Mouse (Mus musculus): ENCODE data around the gene Prps2. TPM values are rescaled to one million over a fixed set of nuclear protein-coding genes. Genes with fewer than 3 reads are reported as not detected.
A peak's percentile ranks its signal among the peaks of the same experiment; 100 is the strongest.
"Not testable (repeated sequence)": the region's sequence is repeated elsewhere in the genome, so short reads cannot be mapped to it uniquely, and the experiment has no call there.

The Prps2 gene
- polyA plus RNA-seq, 1 experiment from 2014 or later = 125 TPM

DNA sequence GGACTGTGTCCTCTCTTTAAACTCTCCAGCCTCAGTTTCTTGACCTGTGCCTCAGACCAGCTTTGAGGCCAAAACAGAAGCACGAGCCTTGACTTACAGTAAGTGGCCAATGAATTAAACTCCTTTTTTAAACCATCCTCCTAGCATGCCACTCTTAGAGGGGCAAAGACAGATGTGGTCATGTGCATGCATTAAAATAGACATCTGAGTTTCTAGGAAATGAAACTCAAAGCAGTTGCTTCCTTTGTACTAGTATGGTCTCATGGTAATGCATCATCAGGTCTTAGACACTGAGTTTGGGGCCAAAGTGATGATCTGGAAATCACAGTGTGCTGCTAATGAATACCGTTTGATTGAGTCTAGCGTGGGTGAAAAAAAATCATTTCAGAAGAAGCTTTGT, 54.0 kb downstream of the Prps2 start:
- no peak for DNase-seq (ENCODE audit: low spot score)

DNA sequence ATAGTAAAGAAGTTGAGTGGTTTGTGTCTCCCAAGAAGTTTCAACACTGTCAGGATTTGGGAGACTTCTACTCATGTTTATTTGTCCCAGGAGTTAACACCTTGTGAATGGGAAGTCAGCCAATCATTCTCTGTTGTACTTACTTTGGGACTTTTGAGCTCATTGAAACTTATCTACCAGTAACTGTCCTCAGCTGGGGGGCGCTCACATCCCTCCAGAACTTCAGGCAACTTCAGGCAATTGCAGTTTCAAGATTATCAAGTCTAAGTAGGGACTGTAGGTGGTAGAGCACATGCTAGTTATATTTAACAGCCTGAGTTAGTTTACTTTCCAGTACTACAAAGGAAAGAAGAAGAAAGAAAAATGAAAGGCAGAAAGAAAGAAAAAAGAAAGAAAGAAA, 58.8 kb downstream of the Prps2 start:
- peak; percentile 36 for DNase-seq (ENCODE audit: low spot score)

DNA sequence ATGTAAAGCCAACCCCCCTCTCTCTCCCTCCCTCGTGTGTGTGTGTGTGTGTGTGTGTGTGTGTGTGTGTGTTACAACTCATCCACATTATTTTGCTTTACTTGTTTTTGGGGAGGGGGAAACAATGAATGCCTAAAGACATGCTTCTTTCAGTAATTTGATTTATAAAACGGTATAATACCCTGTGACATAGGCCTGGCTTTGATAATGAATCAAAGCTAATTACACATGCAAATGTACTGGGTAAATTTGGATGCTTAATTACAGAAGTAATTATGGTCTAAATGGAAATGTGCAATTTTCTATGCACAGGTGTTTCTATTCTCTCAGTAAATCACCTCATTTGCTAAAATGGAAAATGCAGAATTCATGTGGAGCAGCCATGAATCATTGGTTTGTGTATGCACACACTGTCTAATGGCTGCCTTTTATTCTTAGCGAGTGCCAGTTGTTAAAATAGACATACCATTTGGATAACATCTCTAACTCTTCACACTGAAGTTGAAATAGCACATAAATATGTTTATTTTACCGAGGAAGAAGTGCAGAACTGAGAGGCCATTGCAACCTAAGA, 61.2 kb downstream of the Prps2 start:
- DNase-seq (ENCODE audit: low spot score) = no peak

DNA sequence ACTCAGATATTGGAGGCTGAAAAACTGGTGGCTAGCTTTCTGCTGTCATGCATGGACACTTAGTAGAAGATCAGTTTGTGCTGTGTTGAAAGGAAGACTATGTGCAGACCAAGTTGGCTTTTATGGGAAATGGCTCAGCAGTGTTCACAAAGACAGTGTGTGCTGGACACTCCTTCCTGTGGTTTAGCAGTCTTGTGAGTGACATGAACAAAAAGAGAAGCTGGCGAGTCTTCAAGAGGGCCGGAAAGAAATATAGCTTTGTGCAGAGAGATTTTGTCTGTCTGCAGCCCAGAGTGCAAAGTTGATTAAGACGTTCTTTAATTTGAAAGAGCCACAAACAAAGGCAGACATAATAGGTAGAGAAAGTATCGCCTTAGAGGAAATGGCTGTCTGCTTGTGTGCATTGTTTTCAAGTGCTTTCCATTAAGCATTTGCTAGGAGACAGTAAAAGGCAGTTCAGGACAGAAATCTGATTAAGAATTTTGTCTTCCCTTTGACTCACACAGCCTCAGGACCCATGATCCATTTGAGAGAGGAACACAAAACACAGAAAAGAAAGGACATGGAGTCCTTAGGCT, 63.6 kb downstream of the Prps2 start:
- DNase-seq (ENCODE audit: low spot score) = no peak

DNA sequence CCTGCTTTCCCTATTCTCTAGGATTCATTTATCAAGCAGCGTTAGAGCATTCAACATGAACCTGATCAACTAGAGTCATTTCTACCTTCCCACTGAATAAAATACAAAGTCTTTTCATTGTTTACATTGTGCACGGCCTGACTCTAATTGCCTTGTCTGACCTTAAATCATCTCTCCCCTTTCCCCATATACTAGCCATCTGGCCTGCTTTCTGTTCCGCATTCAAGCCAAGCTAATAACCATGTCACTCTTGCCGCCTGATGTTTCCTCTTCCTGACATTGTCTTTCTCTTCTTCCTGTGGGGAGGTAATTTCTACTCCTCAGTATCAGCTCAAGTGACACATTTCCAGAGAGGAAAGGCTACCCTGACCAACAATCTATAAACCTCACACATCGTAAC, 66.8 kb downstream of the Prps2 start:
- no peak for DNase-seq (ENCODE audit: low spot score)

DNA sequence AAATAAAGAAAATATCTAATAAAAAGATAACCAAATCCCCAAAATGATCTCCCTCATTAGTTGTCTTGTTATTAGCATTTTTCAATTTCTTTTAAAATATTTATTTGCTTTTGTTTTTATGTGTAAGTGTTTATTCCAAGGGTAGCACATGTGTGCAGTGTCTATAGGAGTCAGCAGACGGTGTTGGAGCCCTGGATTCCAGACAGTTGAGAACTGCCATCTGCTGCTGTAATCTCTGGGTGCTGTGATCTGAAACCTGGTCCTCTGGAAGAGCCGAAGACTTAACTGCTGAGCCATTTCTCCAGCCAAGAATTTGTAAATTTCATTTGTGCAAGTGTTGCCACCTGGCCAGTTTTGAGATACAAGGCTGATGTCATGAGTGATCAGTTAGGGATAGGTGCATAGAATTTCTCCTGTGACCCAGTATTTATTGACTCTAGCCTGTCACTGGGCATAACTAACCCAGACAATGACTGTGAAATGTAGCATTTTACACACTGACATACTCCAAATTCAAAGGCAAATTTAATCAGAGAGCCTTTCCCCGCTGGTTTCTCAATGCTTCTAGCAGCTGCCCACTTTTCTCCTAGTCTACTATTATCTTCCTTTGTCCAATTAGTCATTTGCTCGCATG, 67.3 kb downstream of the Prps2 start:
- DNase-seq (ENCODE audit: low spot score) = no peak

DNA sequence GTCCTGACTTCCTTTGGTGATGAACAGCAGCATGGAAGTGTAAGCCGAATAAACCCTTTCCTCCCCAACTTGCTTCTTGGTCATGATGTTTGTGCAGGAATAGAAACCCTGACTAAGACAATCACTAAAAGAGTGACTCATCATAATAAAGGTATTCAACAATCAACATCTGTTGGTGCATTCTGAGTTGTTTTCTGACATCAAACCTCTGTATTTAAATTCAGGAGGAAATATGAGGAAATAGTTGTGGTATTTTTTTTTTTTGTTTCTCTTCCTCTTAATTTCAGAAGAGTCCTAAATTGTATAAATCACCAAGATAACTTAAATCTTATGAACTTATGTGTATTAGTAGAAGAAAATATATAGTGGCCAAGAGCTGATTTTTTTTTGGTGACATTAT, 80.5 kb downstream of the Prps2 start:
- DNase-seq (ENCODE audit: low spot score) = not testable (repeated sequence)

Other genes starting within 250 kb of the Prps2 start
- gene Tmsb4x, start 173.4 kb downstream of the Prps2 start, polyA plus RNA-seq (2015; fragmentation: Nextera tagmentation; extraction: Ambion mirVana) = 6,098 and 6,310 TPM in 2 replicates
- gene Tlr8, start 118.4 kb downstream of the Prps2 start, polyA plus RNA-seq (2015; fragmentation: Nextera tagmentation; extraction: Ambion mirVana) = 0.59 and 0.79 TPM in 2 replicates
- 1.5 and 2.0 TPM in 2 replicates for gene Tlr7, start 52.2 kb downstream of the Prps2 start, polyA plus RNA-seq (2015; fragmentation: Nextera tagmentation; extraction: Ambion mirVana)

Measured in thymus, postnatal 0 days (tissue).